Mouse (Mus musculus) heart, adult 11 months (tissue): ENCODE results near the gene Jmjd1c.

Experiments used
- DNase-seq: peaks from one replicate; pipeline ENCODE4 v3.0.0; 2022

Gene Jmjd1c

DNA sequence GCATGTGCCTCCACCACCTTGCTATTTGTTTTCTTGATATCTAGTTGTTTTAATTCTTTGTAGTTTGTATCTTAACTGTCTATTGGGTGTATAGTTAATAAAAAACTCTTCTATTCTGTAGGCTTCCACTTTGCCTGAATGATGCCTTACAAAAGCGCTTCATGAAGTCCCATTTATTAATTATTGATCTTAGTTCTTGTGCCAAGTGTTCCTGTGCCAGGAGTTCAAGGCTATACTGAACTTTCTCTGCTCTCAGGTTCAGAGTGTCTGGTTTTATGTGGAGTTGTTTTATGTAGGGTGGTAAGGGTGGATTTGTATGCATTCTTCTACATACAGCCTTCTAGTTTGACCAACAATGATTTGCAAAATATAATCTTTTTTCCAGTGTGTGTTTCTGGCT, 99.7 kb downstream of the Jmjd1c start:
- DNase-seq, result peak; percentile 41

DNA sequence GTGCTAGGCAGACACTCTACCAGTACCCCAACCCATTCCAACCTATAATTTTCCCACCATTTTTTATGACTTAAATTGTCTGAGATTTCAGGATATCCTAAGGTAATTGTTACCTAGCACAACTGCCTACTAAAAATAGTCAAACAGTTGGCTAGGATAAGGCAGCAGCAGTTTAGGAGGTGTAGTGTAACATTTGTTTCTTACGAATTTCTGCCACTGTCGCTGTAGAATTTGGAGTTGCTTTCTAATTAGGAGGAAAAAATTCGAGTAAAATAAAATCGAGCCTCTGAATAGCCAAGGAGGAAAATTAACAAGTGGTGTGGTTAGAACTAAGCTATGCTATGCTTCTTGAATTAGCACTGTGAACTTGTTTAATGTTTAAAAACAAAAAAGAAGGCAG, 101.3 kb downstream of the Jmjd1c start:
- no peak for DNase-seq

DNA sequence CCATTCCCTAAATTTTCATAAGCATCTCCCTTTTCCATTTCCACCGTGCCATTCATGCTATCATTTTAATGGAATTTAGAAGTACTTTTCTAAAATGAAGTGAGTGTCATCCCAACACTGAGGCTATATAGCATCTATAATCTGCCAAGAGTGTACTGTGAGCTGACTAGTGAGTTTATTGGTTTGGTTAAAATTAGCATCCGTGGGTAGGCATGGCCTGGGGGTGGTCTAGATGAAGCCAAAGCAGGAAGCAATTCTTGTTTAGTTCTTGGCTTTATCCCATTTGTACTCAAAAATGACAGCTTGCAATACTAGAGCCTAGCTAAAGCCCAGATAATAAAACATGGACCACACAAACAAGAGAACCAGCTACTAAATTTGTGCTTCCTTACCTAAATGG, 101.9 kb downstream of the Jmjd1c start:
- DNase-seq, result peak; percentile 13

DNA sequence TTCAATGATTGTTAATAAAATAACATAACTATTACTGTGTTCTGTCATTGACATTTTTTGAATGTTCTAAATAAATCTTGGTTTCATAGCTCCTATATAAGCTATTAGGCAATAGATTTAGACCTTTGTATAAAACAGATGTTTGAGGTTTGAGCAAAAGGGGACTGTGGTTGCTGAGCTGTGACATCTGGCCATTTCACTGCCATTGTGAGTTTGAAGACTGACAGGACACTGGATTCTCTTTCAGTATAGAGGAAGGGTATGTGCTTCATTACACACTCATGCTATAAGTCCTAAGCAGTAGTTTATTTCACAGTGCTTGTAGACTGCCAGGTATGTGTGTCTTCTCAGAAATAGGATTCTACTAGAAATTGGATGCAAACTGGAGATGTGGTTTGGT, 105.8 kb downstream of the Jmjd1c start:
- DNase-seq, result peak; percentile 63

DNA sequence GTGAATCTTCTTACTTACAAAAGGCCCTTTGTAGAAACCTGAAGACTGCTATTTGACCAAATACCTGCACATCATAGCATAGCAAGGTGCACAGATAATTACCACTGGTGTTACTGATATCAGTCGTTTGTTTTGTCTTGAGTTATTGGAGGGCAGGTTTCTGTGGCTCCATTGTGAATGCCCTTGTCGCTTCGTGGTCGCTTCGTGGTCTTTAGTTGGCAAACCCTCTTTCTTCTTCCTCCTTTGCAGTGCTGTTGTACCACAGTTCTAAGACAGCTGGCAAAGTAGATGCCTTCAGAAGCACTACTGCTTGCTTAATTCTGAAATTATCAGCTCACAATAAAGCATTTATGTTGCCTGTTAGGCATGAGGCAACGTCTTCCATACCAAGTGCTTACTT, 106.5 kb downstream of the Jmjd1c start:
- DNase-seq, result peak; percentile 34

DNA sequence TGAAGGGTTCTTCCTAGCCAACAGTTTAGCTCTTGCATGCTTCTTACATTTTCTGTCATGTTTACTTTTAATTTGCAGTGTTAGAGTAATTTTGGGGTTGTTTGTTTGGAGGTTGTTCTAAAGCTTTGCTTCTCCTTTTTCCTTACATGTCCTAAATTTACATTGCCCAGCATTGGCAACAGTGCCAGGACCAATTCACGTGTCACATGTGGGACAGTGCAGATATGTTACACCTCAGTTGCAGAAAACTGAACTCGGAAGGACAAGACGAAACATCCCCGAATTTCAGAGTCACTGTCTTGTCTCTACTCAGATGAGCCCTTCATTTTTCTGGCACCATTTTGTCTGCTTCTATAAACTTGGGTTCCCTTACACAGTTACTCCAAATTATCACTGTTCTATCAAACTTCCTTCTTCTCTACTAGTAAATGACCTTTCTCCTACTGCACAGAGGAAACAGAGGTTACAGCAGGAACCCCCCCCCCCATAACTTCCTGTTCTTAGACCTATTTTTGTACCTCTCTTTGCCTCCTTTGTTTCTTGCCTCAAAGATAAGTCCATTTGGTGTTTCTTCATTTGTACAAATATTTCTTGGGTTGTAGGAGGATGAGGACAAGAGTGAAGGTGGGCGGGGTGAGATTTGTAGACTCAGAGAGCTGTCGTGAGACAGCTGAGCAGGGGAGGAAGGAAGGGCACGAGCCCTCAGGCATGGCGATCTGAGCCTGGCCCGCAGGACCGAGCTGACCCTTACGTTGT, 108.9 kb downstream of the Jmjd1c start:
- peak; percentile 96 for DNase-seq

DNA sequence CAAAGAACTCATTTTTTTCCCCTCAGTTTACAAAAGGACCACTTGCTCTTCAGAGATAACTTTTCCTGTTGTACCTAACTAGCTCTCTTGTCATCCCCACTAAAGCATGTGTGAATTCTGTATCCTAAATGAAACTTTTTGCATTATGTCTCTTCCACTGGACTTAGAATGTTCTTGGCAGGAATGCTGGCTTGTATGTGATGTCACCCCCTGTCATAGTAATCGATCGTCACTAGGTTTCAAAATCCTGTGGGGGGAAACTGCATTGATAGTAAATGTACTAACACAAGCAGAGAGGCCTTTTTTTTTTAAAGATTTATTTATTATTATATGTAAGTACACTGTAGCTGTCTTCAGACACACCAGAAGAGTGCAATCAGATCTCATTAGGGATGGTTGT, 112.0 kb downstream of the Jmjd1c start:
- DNase-seq, result peak; percentile 43

DNA sequence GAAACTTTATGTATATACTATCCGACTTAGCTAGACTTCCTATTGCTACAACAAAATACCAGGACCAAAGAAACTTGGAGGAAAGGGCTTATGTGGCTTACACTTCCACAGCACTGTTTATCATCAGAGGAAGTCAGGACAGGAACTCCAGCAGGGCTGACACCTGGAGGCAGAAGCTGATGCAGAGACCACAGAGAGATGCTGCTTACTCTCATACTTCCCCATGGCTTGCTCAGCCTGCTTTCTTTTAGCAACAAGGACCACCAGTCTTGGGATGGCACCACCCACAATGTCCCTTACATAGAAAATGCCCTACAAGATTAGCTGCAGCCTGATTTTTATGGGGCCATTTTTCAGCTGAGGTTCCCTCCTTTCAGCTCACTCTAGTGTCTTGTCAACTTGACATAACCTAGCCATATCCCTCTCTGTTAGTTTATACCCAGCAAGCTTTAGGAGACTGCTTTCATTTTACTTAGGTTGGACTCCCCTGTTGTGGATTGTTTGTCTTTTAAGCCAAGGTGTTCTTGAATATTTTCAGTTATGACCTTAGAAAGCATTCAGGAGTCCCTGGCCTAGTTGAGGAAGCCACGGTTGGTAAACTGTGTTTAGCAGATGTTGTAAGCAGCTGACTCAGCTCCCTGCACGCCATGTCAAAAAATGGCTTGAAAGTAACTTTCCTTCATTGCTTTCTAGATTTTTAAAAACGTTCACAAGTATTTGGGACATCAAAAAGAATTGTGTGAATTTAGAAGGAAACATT, 114.2 kb downstream of the Jmjd1c start:
- DNase-seq, result peak; percentile 90

DNA sequence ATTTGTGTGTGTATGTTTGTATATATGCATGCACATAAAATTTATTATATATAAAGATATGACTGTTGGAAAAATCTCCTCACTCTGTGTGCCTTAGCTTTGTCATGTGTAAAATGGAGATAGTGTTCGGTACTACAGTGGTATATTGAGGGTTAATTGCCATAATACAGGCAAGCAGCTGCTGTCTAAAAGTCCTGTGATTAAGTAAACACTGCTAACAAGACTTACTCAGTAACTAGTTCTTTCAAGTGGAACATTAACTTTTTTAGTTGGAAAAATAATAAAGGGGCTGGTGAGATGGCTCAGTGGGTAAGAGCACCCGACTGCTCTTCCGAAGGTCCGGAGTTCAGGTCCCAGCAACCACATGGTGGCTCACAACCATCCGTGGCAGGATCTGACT, 116.1 kb downstream of the Jmjd1c start:
- DNase-seq, result no peak

DNA sequence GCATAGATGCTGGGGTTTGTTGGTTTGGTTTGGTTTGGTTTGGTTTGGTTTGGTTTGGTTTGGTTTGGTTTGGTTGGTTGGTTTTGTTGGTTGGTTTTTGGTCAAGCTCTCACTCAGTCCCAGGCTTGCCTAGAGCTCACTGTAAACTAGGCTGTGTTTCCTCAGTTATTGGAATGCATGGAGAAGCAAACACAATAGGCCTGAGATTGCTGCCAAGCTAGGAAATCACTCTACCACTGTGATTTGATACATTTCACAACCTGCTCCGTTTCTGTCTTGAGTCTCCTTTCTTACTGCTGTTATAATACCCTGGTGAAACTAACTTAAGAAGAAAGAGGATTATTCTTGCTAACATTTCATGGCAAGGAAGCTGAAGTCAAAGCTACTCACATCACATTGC, 117.8 kb downstream of the Jmjd1c start:
- peak; percentile 49 for DNase-seq

DNA sequence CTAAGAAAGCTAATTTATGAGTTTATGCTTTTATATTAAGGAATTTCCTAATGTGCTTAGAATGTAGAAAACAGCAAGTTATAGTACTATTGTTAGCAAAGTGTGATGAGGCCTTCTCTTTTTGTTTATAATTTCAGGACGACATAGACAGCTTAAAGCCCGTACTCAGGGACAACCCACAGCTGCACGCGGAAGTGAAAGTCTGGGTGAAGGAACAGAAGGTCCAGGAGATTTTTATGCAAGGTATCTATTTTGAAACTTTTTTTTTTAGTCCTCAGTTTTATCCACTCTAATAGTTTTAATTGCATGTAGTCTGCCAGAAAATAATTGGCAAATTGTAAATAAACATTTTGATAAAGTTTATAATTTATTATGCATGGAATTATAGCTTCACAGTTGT, 119.2 kb downstream of the Jmjd1c start:
- DNase-seq, result peak; percentile 89

DNA sequence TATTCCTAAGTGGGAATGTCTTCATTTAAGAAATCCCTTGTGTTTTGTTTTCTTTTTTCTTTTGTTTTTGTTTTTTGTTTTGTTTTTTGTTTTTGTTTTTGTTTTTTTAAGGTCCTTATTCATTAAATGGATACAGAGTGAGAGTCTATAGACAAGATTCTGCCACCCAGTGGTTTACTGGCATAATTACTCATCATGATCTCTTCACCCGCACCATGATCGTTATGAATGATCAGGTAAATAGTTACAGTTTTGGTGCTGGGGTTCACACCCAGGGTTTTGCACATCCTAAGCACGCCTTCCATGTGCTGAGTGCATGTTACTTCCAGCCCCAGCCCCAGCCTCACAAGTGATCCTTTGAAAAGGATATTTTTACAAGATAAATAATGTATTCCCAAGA, 120.9 kb downstream of the Jmjd1c start:
- peak; percentile 83 for DNase-seq

DNA sequence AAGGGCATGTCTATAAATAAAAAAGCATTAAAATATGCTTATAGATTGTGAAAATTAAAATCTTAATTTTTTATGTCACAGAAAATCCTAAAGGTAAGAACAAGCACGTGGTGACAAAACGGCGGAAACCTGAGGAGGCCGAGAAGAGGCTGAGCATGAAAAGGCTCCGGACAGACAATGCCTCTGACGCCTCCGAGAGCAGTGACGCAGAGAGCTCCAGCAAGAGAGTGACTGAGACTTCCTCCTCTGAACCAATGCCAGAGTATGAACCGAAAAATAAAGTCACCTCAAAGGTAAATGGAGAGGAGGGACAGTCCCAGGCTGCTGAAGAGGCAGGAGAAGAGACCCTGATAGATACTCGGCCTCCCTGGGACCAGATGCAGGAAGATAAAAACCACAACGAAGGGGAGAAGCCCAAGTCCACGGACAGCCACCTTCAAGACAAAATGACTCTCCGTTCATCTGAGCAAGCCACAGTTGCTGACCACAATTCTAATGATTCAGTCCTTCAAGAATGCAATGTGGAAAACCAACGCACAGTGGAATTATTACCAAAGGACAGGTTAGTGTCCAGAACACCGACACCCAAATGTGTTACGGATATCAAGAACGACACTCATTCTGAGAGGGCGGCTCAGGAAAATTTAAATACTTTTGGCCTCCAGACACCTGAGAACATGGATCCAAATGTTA, 123.1 kb downstream of the Jmjd1c start:
- DNase-seq, result peak; percentile 83

DNA sequence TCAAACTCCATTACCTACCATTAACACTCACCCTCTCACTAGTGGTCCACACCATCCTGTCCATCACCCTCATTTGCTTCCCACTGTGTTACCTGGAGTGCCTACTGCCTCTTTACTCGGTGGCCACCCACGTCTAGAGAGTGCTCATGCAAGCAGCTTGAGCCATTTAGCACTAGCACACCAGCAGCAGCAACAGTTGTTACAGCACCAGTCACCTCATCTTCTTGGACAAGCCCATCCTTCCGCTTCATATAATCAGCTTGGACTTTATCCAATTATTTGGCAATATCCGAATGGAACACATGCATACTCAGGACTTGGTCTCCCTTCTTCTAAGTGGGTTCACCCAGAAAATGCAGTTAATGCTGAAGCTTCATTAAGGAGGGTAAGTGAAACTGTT, 124.3 kb downstream of the Jmjd1c start:
- DNase-seq, result peak; percentile 87

DNA sequence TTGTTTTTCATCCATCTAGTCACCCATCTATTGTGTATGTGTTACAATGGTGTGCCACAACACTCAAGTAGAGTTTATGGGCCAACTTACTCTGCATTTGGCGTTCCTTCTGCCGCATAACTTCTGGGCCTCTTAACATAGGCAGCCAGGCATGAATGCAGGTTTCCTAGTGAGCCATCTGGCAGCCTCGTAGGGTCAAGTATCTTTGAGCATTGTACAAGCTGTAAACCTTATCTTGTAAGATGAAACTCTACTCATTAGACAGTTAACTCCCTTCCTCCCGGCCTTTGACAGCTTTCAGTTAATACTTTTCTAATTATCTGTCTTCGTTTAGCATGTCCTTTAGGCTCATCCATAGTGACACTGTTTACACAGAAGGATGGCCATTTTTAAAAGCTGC, 125.4 kb downstream of the Jmjd1c start:
- peak; percentile 74 for DNase-seq

DNA sequence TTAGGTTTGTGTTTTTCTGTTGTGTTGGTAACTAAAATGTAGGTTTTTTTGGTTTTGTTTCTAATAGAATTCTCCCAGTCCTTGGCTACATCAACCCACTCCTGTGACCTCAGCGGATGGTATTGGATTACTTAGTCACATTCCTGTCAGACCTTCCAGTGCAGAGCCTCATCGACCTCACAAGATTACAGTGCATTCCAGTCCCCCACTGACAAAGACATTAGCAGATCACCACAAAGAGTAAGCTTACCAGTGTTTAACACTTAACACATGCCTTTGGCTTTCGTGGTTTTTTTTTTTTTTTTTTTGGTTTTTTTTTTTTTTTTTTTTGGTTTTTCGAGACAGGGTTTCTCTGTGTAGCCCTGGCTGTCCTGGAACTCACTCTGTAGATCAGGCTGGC, 128.0 kb downstream of the Jmjd1c start:
- DNase-seq, result peak; percentile 30

DNA sequence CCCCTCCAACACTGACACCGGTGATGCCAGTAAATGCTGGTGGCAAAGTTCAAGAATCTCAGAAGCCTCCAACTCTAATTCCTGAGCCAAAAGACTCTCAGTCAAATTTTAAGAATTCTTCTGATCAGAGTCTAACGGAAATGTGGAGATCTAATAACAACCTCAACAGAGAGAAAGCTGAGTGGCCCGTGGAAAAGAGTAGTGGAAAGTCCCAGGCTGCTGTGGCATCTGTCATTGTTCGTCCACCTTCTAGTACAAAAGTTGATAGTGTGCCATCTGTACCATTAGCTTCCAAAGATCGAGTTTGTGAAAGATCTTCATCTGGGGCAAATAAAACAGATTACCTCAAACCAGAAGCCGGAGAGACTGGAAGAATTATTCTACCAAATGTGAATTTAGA, 129.6 kb downstream of the Jmjd1c start:
- DNase-seq, result peak; percentile 70

DNA sequence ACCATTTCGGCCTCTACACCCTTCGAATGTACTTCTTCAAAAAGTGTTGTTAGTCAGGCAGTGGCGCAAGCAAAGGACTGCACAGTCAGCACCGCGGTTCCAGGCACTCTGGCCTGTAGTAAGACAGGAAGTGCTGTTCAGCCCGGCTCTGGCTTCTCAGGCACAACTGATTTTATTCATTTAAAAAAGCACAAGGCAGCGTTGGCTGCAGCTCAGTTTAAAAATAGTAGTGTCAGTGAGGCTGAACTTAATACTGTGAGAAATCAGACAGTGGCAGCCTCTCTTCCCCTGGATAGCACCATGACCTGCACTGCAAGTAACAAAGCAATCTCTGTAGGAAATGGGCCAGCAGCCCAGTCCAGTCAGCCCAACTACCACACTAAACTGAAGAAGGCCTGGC, 130.2 kb downstream of the Jmjd1c start:
- peak; percentile 98 for DNase-seq

DNA sequence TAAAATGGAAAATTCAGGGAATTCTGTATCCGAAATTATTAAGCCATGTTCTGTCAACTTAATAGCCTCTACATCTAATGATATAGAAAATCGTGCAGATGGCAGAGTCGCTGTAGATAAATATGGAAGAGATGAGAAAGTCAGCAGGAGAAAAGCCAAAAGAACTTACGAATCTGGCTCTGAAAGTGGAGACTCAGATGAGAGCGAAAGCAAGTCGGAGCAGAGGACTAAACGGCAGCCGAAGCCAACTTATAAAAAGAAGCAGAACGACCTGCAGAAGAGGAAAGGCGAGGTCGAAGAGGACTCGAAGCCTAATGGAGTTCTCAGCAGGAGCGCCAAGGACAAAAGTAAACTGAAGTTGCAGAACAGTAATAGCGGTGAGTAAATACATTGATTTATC, 130.6 kb downstream of the Jmjd1c start:
- peak; percentile 88 for DNase-seq

DNA sequence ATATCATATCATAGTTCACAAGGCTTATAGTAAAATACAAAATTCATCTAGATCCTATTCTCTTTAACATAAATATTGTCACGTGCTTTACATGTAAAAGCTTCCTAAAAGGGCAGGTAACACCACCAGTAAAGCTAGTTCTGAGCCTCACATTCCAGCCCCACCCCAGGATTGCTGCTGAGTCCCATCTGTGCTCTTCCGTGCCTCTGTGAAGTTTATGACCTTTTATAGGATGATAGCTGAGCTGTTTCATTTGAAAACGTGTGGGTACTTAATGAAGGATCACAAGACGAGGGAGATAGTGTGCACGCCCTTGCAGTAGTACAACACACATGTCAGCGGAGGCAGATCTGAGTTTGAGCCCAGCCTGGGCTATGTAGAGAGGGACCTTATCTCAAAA, 134.5 kb downstream of the Jmjd1c start:
- peak; percentile 36 for DNase-seq

DNA sequence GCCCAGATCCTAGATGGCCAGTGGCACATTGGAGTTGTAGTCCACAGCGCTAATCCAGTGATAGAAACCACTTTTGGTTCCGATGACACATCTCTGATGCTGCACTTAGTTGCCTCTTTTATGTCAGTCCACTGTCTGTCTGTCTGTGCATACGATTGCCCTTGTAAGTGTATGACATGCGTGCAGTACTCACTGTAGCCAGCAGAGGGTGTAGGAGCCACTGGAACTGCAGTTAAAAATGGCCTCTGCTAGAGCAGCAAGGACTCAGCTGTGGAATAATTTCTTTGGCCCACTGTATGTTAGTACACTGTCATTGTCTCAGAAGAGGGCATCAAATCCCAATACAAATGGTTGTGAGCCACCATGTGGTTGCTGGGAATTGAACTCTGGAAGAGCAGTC, 151.2 kb downstream of the Jmjd1c start:
- DNase-seq, result peak; percentile 86

DNA sequence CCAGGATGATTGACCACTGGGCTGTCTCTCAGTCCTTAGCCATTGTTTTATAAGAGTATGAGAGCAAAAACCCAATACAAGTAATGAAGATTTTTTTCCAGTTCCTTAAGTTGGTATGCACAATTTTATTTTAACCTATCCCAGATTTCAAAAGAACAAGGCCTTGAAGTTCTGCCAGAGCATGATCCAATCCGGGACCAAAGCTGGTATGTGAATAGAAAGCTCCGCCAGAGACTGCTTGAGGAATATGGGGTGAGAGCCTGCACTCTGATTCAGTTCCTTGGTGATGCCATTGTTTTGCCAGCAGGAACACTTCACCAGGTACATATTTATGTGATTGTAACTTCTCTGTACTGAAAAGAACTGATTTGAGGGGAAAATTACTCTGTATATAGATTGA, 153.6 kb downstream of the Jmjd1c start:
- peak; percentile 45 for DNase-seq

DNA sequence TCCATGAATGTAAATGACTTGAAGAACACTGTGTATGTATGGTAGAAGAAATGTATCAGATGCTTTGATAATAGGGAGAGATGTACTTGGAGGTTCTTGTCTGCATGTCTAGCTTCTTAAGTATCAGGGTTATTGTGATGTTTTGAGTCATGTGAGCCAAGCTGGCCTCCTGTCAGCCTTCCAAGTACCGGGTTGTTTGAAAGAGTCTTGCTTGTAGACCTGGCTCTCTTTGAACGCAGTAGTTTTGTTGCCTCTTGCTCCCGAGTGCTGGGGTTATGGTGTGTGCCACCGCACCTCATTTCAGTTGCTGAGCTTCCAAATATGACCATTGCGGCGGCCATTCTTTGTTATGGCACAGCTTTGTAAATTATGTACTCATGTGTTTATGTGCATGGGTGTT, 154.9 kb downstream of the Jmjd1c start:
- peak; percentile 84 for DNase-seq

DNA sequence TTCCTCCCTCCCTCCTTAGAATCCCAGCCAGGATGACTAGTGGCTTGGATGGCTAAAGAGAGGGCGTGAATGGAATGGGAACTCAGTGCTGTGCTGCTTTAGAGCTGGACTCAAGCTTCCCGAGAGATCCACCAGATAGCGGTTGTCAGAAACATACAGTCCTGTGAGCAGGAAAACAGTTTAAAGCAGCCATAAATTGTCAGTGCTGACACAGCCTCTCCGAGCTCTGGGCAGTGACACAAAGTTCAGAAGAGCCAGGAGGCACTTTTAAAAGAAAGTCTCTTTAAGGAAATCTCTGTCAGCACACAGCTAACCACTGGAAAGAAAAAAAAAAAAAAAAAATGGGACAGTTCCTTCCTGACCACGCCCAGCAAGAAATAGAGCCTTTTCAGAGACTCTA, 156.4 kb downstream of the Jmjd1c start:
- peak; percentile 89 for DNase-seq
